Mouse (Mus musculus): ENCODE measurements around the gene Cpne5. TPM values are rescaled to one million over a fixed set of nuclear protein-coding genes. Genes with fewer than 3 reads are reported as not detected.

The Cpne5 gene
- polyA plus RNA-seq, 1 experiment: 0.16 TPM

- Histone ChIP-seq H3K27me3 (ENCODE audit: control insufficient read depth, insufficient read depth, insufficient read length) (no peaks in the 10 kb centered on the region), H3K79me3 (ENCODE audit: low read depth) (no peaks in the 10 kb centered on the region), H3ac (ENCODE audit: control insufficient read depth, insufficient read length, low read depth) (no peak overlapping the region), H3K36me3 (ENCODE audit: control insufficient read depth, insufficient read depth) (no peaks in the 10 kb centered on the region), H3K4me3 (ENCODE audit: insufficient read depth, poor library complexity, severe bottlenecking) (no peak overlapping the region), H3K79me2 (ENCODE audit: control insufficient read depth, insufficient read depth) (no peaks in the 10 kb centered on the region)
- TF ChIP-seq MYOG (IDR thresholded peaks at IDR 0.05; ENCODE audit: control insufficient read depth, extremely low read depth, insufficient read length) (no peak), FOSL1 (IDR thresholded peaks at IDR 0.05; ENCODE audit: insufficient read depth, low read length, poor library complexity, severe bottlenecking) (no peak), CEBPB (IDR thresholded peaks at IDR 0.05; ENCODE audit: low read depth) (no peak), MYOD1 (IDR thresholded peaks at IDR 0.05; ENCODE audit: control insufficient read depth, insufficient read length, low read depth) (no peak), USF1 (IDR thresholded peaks at IDR 0.05; ENCODE audit: low read depth) (no peak), CTCF (IDR thresholded peaks at IDR 0.05; ENCODE audit: control insufficient read depth, insufficient read depth, insufficient read length) (no peak), MAX (IDR thresholded peaks at IDR 0.05) (no peak)
These were observed 81.6 kb downstream of the Cpne5 start for GRCm38 (mm10) chr17:29156396-29156795.

GRCm38 (mm10) chr17:29155355-29156135 lies 82.4 kb downstream of the Cpne5 start:
- no peaks in the 10 kb centered on the region for H3K79me2 ChIP-seq (ENCODE audit: control insufficient read depth, insufficient read depth)
- H3K79me3 ChIP-seq (ENCODE audit: low read depth): no peaks in the 10 kb centered on the region

DNA sequence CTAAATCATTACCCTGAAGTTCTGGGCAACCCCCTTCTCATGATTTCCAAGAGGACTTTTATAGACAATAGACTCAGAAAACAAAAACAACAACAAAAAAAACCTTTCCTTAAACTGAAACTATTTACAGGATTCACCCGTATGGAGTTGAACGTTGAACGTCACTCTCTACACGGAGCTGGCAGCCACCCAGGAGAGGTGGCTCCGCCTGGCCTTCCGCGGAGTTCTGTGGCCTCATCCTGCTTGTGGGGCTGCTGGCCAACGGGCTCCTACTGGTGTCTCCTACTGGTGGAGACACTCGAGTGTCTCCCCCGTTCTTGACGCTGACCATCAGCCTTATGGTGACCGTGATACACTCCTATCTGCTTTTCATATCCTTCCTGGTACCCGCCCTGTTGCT lies 83.7 kb downstream of the Cpne5 start:
- Histone ChIP-seq H3ac (ENCODE audit: control insufficient read depth, insufficient read length, low read depth) (no peak overlapping the region), H3K27me3 (ENCODE audit: control insufficient read depth, insufficient read depth, insufficient read length) (no peaks in the 10 kb centered on the region), H3K79me3 (ENCODE audit: low read depth) (no peaks in the 10 kb centered on the region), H3K36me3 (ENCODE audit: control insufficient read depth, insufficient read depth) (no peaks in the 10 kb centered on the region), H3K79me2 (ENCODE audit: control insufficient read depth, insufficient read depth) (no peaks in the 10 kb centered on the region), H3K4me3 (ENCODE audit: insufficient read depth, poor library complexity, severe bottlenecking) (no peak overlapping the region)
- TF ChIP-seq USF1 (IDR thresholded peaks at IDR 0.05; ENCODE audit: low read depth) (no peak), MYOG (IDR thresholded peaks at IDR 0.05; ENCODE audit: control insufficient read depth, extremely low read depth, insufficient read length) (no peak), MYOD1 (IDR thresholded peaks at IDR 0.05; ENCODE audit: control insufficient read depth, insufficient read length, low read depth) (no peak), FOSL1 (IDR thresholded peaks at IDR 0.05; ENCODE audit: insufficient read depth, low read length, poor library complexity, severe bottlenecking) (no peak), CTCF (IDR thresholded peaks at IDR 0.05; ENCODE audit: control insufficient read depth, insufficient read depth, insufficient read length) (no peak), MAX (IDR thresholded peaks at IDR 0.05) (no peak), CEBPB (IDR thresholded peaks at IDR 0.05; ENCODE audit: low read depth) (no peak)

More at GRCm38 (mm10) chr17:29155355-29156135, 82.4 kb downstream of the Cpne5 start:
- Histone ChIP-seq H3ac (ENCODE audit: control insufficient read depth, insufficient read length, low read depth) (no peak overlapping the region), H3K4me3 (ENCODE audit: insufficient read depth, poor library complexity, severe bottlenecking) (no peak overlapping the region), H3K27me3 (ENCODE audit: control insufficient read depth, insufficient read depth, insufficient read length) (no peaks in the 10 kb centered on the region), H3K36me3 (ENCODE audit: control insufficient read depth, insufficient read depth) (no peaks in the 10 kb centered on the region)
- no peak for TF ChIP-seq USF1 (IDR thresholded peaks at IDR 0.05; ENCODE audit: low read depth)

- no peaks in the 10 kb centered on the region for H3K27me3 ChIP-seq (ENCODE audit: control insufficient read depth, insufficient read depth, insufficient read length)
- H3K79me3 ChIP-seq (ENCODE audit: low read depth): no peaks in the 10 kb centered on the region
- no peaks in the 10 kb centered on the region for H3K79me2 ChIP-seq (ENCODE audit: control insufficient read depth, insufficient read depth)
- no peak for TF ChIP-seq CEBPB (IDR thresholded peaks at IDR 0.05; ENCODE audit: low read depth)
- TF ChIP-seq MYOG (IDR thresholded peaks at IDR 0.05; ENCODE audit: control insufficient read depth, extremely low read depth, insufficient read length): no peak
- no peak overlapping the region for H3K4me3 ChIP-seq (ENCODE audit: insufficient read depth, poor library complexity, severe bottlenecking)
- H3K36me3 ChIP-seq (ENCODE audit: control insufficient read depth, insufficient read depth): no peaks in the 10 kb centered on the region
- no peak overlapping the region for H3ac ChIP-seq (ENCODE audit: control insufficient read depth, insufficient read length, low read depth)
These were observed 85.4 kb downstream of the Cpne5 start for GRCm38 (mm10) chr17:29152547-29152946.

GRCm38 (mm10) chr17:29149766-29150165 lies 88.2 kb downstream of the Cpne5 start:
- no peak for TF ChIP-seq MYOD1 (IDR thresholded peaks at IDR 0.05; ENCODE audit: control insufficient read depth, insufficient read length, low read depth)
- no peak for TF ChIP-seq FOSL1 (IDR thresholded peaks at IDR 0.05; ENCODE audit: insufficient read depth, low read length, poor library complexity, severe bottlenecking)
- TF ChIP-seq MAX (IDR thresholded peaks at IDR 0.05): no peak
- TF ChIP-seq CEBPB (IDR thresholded peaks at IDR 0.05; ENCODE audit: low read depth): no peak
- TF ChIP-seq USF1 (IDR thresholded peaks at IDR 0.05; ENCODE audit: low read depth): no peak
- Histone ChIP-seq H3K79me3 (ENCODE audit: low read depth) (no peaks in the 10 kb centered on the region), H3K27me3 (ENCODE audit: control insufficient read depth, insufficient read depth, insufficient read length) (no peaks in the 10 kb centered on the region), H3K36me3 (ENCODE audit: control insufficient read depth, insufficient read depth) (no peaks in the 10 kb centered on the region), H3K4me3 (ENCODE audit: insufficient read depth, poor library complexity, severe bottlenecking) (no peak overlapping the region), H3K79me2 (ENCODE audit: control insufficient read depth, insufficient read depth) (no peaks in the 10 kb centered on the region), H3ac (ENCODE audit: control insufficient read depth, insufficient read length, low read depth) (no peak overlapping the region)

DNA sequence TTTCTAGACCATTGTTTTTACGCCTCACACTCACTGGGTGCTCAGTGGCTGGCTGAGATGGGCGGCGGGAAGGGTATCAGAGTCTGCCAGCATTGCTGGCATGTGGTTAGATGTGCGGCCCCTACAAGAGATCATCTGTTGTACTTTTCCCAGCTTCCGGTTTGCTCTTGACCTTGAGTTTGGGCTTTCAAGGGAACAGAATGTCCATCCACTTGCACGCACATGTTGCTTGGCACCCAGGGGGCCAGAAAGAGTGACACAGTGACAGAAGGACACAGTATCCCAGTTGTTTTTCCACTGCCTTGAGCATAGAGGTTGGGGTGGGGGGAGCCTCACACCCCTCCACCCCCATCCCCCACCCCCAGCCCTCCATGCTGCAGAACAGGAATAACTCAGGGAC lies 90.2 kb downstream of the Cpne5 start:
- H3ac ChIP-seq (ENCODE audit: control insufficient read depth, insufficient read length, low read depth): no peak overlapping the region
- H3K27me3 ChIP-seq (ENCODE audit: control insufficient read depth, insufficient read depth, insufficient read length): no peaks in the 10 kb centered on the region
- no peak for TF ChIP-seq FOSL1 (IDR thresholded peaks at IDR 0.05; ENCODE audit: insufficient read depth, low read length, poor library complexity, severe bottlenecking)
- TF ChIP-seq MAX (IDR thresholded peaks at IDR 0.05): no peak
- TF ChIP-seq CEBPB (IDR thresholded peaks at IDR 0.05; ENCODE audit: low read depth): no peak
- no peak for TF ChIP-seq MYOD1 (IDR thresholded peaks at IDR 0.05; ENCODE audit: control insufficient read depth, insufficient read length, low read depth)
- TF ChIP-seq MYOG (IDR thresholded peaks at IDR 0.05; ENCODE audit: control insufficient read depth, extremely low read depth, insufficient read length): no peak
- no peak for TF ChIP-seq CTCF (IDR thresholded peaks at IDR 0.05; ENCODE audit: control insufficient read depth, insufficient read depth, insufficient read length)
- no peak for TF ChIP-seq USF1 (IDR thresholded peaks at IDR 0.05; ENCODE audit: low read depth)
- no peaks in the 10 kb centered on the region for H3K79me2 ChIP-seq (ENCODE audit: control insufficient read depth, insufficient read depth)
- H3K79me3 ChIP-seq (ENCODE audit: low read depth): no peaks in the 10 kb centered on the region
- no peak overlapping the region for H3K4me3 ChIP-seq (ENCODE audit: insufficient read depth, poor library complexity, severe bottlenecking)
- H3K36me3 ChIP-seq (ENCODE audit: control insufficient read depth, insufficient read depth): no peaks in the 10 kb centered on the region

All from C2C12 (cell line).